Mouse (Mus musculus): ENCODE measurements around the gene Krtdap. TPM values are rescaled to one million over a fixed set of nuclear protein-coding genes. Genes with fewer than 3 reads are reported as not detected.

Gene Krtdap
- polyA plus RNA-seq, 1 experiment from 2014 or later: 12,744 TPM

DNA sequence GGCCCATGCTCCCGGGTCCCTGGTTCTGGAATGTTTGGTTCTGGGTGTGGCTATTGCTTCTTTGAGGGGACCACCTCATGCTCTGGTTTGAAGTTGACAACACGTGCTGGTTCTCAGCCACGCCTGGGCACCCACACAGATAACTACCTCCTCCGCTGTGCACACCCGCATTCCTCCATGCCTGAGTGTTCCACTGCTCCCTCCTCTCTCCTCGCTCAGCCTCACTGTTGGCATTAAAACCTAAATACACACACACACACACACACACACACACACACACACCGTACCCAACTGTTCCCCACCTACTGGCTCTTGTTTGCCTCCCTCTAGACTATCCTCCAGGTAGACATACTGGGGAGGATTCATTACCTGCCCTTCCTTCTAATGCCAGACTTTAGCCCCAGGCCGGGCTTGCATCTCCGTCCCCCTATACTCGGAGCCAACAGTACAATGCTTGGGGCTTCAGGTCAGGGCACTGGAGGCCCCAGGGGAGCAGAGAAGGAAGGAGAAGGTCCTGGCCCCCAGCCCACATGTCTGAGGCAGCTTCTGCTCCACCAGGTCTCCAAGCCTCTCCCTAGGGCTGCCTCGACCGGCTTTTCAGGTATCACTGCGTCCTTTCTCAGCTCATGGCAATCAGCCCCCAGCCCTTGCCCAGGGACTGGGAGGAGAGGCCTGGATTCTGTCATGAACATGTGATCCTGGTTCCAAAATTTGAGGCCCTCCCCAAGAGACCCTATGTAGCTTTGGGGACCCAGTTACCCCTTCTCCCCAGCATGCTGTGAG is 37.7 kb upstream of the Krtdap start:
- Histone ChIP-seq H3K36me3 (ENCODE audit: control insufficient read depth, insufficient read depth, low read length) (no peaks in the 10 kb centered on the region), H3K4me1 (replicated peaks; ENCODE audit: control insufficient read depth, insufficient read depth) (no peaks in the 10 kb centered on the region), H3K27ac (replicated peaks) (peak overlapping the region; percentile 83), H3K9ac (ENCODE audit: low read length) (no peak overlapping the region), H3K27me3 (ENCODE audit: control insufficient read depth, insufficient read depth, low read length) (no peaks in the 10 kb centered on the region), H3K4me3 (ENCODE audit: low read depth, low read length) (no peak overlapping the region), H3K9me3 (ENCODE audit: control insufficient read depth, low read length) (no peaks in the 10 kb centered on the region), H3K4me2 (replicated peaks; ENCODE audit: low read depth) (no peak overlapping the region)
- peak; percentile 70 for DNase-seq (ENCODE audit: low spot score)
- no peak for TF ChIP-seq CTCF (IDR thresholded peaks at IDR 0.05; ENCODE audit: low read depth)
- no peak for TF ChIP-seq EP300 (optimal IDR thresholded peaks at IDR 0.05)
- ATAC-seq (ENCODE audit: low FRiP score, low TSS enrichment): peak; percentile 70
- 58% methylated on average over 13 of the region's 13 CpGs for WGBS

DNA sequence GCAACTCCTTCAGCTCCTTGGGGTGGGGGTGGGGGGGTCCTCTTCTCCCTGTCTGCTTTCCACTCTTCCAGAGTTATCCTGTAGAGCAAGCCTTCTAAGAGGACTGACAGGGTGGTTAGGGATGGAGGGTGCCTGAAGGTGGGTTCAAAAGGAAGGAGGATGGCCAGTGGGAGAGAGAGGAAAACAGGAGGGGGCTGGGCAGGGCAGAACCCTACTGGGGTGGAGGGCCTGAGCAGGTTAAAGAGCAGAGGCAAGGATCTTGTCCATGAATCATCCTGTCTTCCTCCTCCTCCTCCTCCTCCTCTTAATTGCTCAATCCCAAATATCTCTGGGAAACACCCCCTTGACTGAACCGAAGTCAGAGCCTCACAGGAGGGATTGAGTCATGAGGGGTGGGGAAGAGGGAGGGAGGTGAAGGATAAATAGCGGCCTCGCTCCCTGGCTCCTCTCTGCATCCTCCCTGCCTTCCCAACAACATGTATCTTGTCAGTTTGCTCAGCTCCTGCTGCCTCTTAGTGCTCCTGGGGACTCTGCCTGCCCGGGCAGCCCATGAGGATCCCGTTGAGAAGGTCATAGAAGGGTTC is 36.5 kb upstream of the Krtdap start, which contains the start of gene Sbsn:
Gene Sbsn, plus strand, starts transcription at position 386 of the 584 bp plus-strand sequence.
- Histone ChIP-seq H3K36me3 (ENCODE audit: control insufficient read depth, insufficient read depth, low read length) (no peaks in the 10 kb centered on the region), H3K4me2 (replicated peaks; ENCODE audit: low read depth) (no peak within 1 kb of the TSS; the same call in 1 of the 2 replicates), H3K27me3 (ENCODE audit: control insufficient read depth, insufficient read depth, low read length) (no peaks in the 10 kb centered on the region), H3K4me3 (ENCODE audit: low read depth, low read length) (no peak within 1 kb of the TSS), H3K9me3 (ENCODE audit: control insufficient read depth, low read length) (no peaks in the 10 kb centered on the region), H3K4me1 (replicated peaks; ENCODE audit: control insufficient read depth, insufficient read depth) (no peaks in the 10 kb centered on the region), H3K27ac (replicated peaks) (peak within 1 kb of the TSS; percentile 83), H3K9ac (ENCODE audit: low read length) (no peak within 1 kb of the TSS)
- DNase-seq (ENCODE audit: low spot score) (no peak), ATAC-seq (ENCODE audit: low FRiP score, low TSS enrichment) (peak; percentile 19; the same call in 1 of the 2 replicates)
- WGBS: 37% methylated on average over 5 of the region's 5 CpGs
- TF ChIP-seq CTCF (IDR thresholded peaks at IDR 0.05; ENCODE audit: low read depth) (no peak), EP300 (optimal IDR thresholded peaks at IDR 0.05) (no peak)

DNA sequence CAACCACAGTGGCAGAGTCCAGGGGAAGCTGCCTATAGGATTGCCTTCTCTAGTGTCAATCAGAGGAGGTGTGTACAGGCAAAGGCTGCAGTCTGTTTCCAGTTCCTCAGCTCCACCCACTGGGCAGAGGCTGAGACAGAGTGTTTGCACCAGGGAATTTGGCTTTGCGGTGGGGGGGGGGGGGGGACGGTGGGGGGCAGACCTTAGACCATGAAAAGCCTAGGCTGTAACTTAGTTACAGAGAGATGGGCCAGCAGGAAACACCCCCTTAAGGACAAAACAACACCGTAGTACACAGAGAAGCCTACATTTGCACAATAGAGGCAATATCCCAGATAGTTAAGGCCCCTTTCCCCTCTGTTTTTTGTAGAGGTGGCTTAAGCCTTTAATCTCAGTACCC is 30.7 kb upstream of the Krtdap start:
- Histone ChIP-seq H3K9ac (ENCODE audit: low read length) (no peak overlapping the region), H3K36me3 (ENCODE audit: control insufficient read depth, insufficient read depth, low read length) (no peaks in the 10 kb centered on the region), H3K4me3 (ENCODE audit: low read depth, low read length) (no peak overlapping the region), H3K27ac (replicated peaks) (no peak overlapping the region), H3K9me3 (ENCODE audit: control insufficient read depth, low read length) (no peaks in the 10 kb centered on the region), H3K4me2 (replicated peaks; ENCODE audit: low read depth) (no peak overlapping the region), H3K27me3 (ENCODE audit: control insufficient read depth, insufficient read depth, low read length) (no peaks in the 10 kb centered on the region), H3K4me1 (replicated peaks; ENCODE audit: control insufficient read depth, insufficient read depth) (no peaks in the 10 kb centered on the region; the same call in 1 of the 2 replicates)
- no peak for ATAC-seq (ENCODE audit: low FRiP score, low TSS enrichment)
- no peak for DNase-seq (ENCODE audit: low spot score)
- no peak for TF ChIP-seq CTCF (IDR thresholded peaks at IDR 0.05; ENCODE audit: low read depth)
- TF ChIP-seq EP300 (optimal IDR thresholded peaks at IDR 0.05): no peak
- WGBS: 59% methylated on average over 3 of the region's 3 CpGs

DNA sequence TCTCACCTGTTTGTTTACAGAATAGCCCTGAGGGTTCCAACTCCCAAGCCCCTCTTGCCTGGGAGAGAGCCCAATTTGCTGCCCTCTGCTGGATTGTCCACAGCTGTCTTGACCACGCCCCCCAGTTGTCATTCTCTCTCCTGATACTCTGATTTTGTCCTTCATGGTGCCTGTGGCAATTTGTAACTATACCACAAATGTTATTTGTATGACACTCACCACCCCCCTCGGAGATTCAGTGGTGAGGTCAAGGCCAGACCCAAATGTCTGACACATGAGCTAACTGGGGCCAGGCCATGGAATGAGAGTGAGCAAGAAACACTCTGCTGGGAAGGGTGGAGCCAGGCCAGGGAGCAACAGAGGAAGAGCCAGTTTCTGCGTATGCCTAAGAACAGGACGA is 28.8 kb upstream of the Krtdap start:
- ATAC-seq (ENCODE audit: low FRiP score, low TSS enrichment) (peak; percentile 48; the same call in 1 of the 2 replicates), DNase-seq (ENCODE audit: low spot score) (peak; percentile 62)
- peak; percentile 65 for TF ChIP-seq CTCF (IDR thresholded peaks at IDR 0.05; ENCODE audit: low read depth)
- no peak for TF ChIP-seq EP300 (optimal IDR thresholded peaks at IDR 0.05)
- 15% methylated on average over 4 of the region's 4 CpGs for WGBS
- Histone ChIP-seq H3K4me2 (replicated peaks; ENCODE audit: low read depth) (no peak overlapping the region), H3K27me3 (ENCODE audit: control insufficient read depth, insufficient read depth, low read length) (no peaks in the 10 kb centered on the region), H3K9me3 (ENCODE audit: control insufficient read depth, low read length) (no peaks in the 10 kb centered on the region), H3K4me1 (replicated peaks; ENCODE audit: control insufficient read depth, insufficient read depth) (no peaks in the 10 kb centered on the region; the same call in 1 of the 2 replicates), H3K36me3 (ENCODE audit: control insufficient read depth, insufficient read depth, low read length) (no peaks in the 10 kb centered on the region), H3K9ac (ENCODE audit: low read length) (no peak overlapping the region), H3K4me3 (ENCODE audit: low read depth, low read length) (no peak overlapping the region), H3K27ac (replicated peaks) (peak overlapping the region; percentile 24; the same call in 1 of the 2 replicates)

DNA sequence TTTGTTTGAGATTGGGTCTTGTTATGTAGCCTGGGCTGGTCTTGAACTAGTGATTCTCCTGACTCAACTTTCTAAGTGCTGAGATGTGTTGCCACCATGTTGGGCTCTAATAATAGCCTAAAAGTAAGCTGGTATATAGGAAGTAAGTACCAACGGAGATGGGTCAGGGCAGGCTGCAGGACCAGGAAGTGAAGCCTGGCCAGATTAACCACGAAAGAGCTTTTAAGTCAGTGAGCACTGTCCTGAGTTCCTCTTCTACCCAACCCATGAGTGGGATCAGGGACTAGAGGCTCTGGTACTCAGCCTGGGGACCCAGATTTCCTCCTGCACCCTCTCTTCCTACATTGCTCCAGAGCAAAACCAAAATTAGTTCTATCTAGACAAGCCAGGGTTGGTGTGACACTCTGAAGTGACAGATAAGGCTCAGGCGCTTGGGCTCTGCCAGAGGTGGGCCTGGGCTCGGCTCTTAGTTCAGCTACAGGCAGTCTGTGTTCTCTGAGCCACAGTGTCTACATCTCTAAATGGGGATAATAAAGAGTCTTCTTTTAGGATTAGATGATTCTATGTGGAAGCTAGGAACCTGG is 25.8 kb upstream of the Krtdap start:
- WGBS: 67% methylated on average over 4 of the region's 4 CpGs
- ATAC-seq (ENCODE audit: low FRiP score, low TSS enrichment) (no peak), DNase-seq (ENCODE audit: low spot score) (no peak)
- no peak for TF ChIP-seq EP300 (optimal IDR thresholded peaks at IDR 0.05)
- TF ChIP-seq CTCF (IDR thresholded peaks at IDR 0.05; ENCODE audit: low read depth): no peak
- Histone ChIP-seq H3K4me2 (replicated peaks; ENCODE audit: low read depth) (no peak overlapping the region), H3K4me1 (replicated peaks; ENCODE audit: control insufficient read depth, insufficient read depth) (no peaks in the 10 kb centered on the region; the same call in 1 of the 2 replicates), H3K36me3 (ENCODE audit: control insufficient read depth, insufficient read depth, low read length) (no peaks in the 10 kb centered on the region), H3K9ac (ENCODE audit: low read length) (no peak overlapping the region), H3K9me3 (ENCODE audit: control insufficient read depth, low read length) (no peaks in the 10 kb centered on the region), H3K4me3 (ENCODE audit: low read depth, low read length) (no peak overlapping the region), H3K27me3 (ENCODE audit: control insufficient read depth, insufficient read depth, low read length) (no peaks in the 10 kb centered on the region), H3K27ac (replicated peaks) (no peak overlapping the region)

Data from stomach, postnatal 0 days (tissue).